Mouse (Mus musculus) CD8-positive naive resting alpha-beta T cell, adult 2 months (primary cell): ENCODE results near the gene Gm10644.

Source experiments
- DNase-seq, 2 experiments: peaks; one replicate each; pipeline ENCODE4 v3.0.0; 2022; ENCODE audit warnings: low read depth in 2 of 2, low spot score in 2 of 2

Gene Gm10644

GRCm38 (mm10) chr8:83980845-83981244, 25.8 kb upstream of the Gm10644 start:
- no peak for DNase-seq

DNA sequence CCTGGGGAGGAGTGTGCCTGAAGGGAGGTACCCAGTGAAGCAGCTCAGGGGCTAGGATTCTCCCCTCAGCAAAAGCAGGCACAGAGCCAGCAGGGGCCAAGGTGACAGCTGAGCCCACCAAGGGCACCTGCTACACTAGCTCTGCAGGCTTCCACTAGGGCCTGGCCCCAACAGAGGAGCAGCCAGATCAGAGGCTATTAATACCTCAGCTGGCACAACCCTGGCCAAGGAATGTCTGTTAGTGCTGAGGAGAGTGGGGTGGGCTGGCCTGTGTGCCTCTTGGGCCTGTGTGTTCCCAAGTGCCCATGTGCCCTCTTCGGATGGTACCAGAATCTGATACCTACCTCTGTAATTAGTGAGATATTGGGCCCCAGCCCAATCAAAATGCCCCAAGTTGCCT, 25.2 kb upstream of the Gm10644 start:
- DNase-seq = no peak

DNA sequence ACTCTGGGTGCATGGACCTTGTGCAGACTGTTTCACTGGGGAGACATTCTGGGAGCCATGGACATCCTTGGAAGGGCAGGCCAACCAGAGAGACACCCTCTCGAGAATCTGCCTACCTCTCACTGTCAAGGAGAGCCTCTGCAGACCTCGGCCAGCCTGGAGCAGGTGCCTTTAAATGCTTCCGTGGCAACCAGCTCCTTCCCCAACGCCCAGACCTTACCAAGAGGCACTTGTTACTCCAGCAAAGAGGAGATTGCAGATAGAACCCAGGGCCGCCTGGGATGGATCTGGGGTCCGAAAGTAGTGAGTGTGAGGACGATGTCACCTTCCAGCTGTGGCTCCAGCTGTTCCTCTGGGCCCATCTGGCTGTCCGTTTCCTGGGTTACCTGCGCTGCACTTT, 23.2 kb upstream of the Gm10644 start:
- no peak for DNase-seq

- DNase-seq = no peak
These were observed 22.6 kb upstream of the Gm10644 start for GRCm38 (mm10) chr8:83977646-83978045.

- DNase-seq = no peak
These were observed 21.9 kb upstream of the Gm10644 start for GRCm38 (mm10) chr8:83976779-83977350.

DNA sequence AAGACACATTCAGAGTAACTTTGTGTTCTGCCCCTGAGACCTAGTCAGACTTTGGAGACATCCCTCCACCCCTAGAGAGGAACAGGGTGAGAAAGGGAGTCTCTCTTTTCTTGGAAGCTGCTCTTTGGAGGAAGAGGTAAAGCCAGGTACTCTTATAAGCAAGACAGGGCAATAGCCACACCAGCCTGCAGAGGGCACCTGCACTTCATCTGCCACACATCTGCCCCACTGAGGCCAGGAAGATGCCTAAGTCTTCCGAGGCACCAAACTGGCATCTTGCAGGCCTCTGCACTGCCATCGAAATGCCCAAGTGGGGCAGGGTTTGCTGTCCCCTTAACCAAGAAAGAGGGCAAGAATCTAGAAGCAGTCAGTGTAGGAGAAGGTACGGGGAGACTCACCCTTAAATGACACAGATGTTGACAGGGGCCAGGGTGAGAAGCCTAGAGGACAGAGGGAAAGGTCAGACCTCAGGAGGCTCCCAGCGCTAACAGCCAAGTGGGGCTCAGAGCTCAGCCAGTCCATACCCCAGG, 21.2 kb upstream of the Gm10644 start:
- peak; percentile 28 to 62 for DNase-seq

DNA sequence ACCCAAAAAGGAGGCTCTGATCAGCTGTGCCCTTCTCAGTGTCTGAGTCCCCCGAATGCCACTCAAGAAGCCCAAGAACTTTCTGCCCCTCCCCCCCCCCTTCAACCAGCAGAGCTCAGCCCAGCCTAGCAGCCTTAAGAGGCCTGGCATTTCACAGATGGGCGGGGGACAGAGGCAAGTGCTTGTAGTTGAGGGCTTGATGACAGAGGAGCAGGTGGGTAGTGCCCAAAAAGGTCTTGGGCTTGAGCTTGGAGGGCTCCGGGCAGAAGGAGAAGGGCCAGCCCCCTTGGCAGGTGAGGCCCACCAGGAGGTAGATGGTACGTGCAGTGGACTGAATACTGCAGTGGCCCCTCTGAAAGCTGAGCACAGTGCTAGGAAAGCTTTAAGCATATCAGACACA, 19.5 kb upstream of the Gm10644 start:
- DNase-seq = no peak

- DNase-seq = no peak
These were observed 18.4 kb upstream of the Gm10644 start for GRCm38 (mm10) chr8:83973161-83974031.

DNA sequence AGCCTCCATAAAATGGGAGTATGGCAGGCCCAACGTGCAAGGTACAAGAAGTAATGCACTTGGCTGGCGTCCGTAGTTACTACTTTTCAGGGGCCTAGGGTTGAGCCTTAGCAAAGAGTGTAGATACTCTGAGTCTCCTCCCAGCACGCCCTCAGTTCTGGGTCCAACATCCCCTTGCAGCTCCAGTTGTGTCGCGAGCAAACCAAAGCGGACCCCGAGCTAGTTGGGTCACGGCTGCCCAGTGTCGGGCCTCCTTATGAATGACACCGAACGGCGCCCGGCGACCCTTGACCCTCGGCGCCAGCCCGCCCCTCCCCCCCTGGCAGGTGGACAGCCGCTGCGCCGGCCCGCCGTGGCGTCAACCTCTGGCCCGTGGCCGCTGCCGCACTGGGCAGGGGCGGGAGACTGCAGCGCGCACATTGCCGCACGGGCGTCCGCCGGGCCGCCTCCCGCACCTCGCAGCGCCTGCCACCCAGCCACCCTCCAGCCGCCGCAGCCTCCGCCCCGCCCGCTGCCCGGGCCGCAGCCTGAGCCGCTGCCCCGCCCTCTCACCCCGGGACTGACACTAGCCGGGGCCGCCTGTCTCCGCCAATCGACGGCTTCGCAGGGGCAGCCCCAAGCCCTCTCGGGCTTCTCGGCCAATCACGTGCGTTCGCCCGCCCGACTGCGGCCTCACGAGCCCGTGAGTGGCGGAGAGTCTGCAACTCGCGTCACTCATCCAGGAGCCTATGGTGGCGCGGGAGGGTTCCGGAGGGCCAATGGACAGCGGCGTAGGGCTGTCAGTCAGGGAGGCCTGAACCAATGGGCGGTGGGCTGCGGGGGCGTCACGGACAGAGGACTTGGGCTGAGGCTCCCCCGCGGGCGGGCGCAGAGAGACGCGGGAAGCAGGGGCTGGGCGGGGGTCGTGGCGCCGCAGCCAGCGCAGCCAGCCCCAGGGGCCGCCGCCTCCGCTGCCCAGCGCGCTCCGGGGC, 17.4 kb upstream of the Gm10644 start, which contains the start of gene Prkaca:
TSS of gene Prkaca (plus strand) at position 844 of the 971 bp plus-strand sequence.
- peak; percentile 95 for DNase-seq

DNA sequence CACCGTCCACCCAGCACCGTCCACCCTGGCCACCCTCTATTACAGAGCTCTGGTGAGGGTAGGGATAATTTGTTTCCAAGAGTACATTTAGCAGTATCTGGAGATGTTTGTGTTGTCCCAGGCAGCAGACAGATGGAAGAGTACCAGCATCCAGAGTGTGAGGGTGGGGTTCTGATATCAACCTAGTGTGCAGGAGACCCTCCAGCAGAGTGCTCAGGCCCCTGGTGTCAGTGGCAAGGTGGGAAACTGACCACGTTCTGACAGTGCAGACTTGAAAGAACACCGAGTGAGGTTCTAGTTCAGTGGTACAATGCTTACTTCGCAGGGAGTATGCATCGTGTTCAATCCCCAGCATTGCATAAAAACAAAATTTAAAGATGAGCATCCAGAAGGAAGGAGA, 16.7 kb upstream of the Gm10644 start:
- DNase-seq = no peak

DNA sequence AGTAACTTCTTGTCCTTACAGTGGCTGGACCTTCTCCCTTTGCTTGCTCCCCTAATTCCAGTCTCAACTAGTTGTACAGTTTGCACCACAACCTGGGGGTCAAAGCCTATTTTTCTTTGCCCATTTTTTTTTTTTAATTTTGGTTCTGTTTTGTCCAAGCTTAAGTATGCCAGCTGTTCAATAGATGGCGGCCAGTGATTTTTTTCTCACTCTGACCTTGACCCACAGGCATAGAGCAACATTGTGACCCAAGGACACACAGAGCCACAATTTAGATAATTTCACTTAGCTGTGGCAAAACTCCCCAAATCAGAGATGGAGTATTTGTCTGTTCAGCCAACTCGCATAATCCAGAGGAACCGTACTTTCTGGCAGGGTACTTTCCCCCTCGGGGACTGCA, 16.1 kb upstream of the Gm10644 start:
- DNase-seq = no peak

- no peak for DNase-seq
These were observed 12.7 kb upstream of the Gm10644 start for GRCm38 (mm10) chr8:83967701-83968100.

GRCm38 (mm10) chr8:83964015-83964765, 9.2 kb upstream of the Gm10644 start:
- no peak for DNase-seq

DNA sequence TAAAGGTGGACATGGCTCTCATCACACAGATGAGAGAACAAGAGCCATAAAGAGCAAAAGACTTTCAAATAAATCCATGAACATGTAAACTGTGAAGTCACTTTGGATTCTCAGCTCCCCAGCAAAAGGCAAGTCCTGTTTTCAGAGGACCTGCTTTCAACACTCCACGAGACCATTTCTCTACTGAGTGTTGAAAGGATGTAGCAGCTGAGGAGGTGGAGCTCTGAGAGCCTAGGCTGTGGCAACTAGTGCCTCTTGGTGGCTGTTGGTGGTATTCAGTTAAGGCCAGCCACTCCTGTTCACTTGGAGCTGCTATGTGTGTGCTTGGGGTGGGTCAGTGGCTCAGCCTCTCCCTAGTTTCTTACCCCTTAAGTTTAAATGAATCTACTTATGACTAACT, 1.8 kb upstream of the Gm10644 start:
- DNase-seq = peak in 1 of 2 experiments; percentile 40

DNA sequence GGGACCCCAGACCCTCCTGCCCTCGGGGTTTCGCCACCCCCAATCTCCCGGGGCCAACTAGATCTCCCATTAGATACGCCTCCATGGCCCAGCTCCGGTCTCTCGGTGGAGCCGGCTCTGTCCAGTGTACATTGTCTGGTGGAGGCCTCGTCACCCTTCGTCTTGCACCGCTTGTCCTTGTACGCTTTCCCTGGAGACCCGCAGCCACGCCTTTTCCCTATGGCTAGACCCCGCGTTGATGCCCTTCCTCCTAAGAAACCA, 883 bp upstream of the Gm10644 start:
- DNase-seq = no peak

DNA sequence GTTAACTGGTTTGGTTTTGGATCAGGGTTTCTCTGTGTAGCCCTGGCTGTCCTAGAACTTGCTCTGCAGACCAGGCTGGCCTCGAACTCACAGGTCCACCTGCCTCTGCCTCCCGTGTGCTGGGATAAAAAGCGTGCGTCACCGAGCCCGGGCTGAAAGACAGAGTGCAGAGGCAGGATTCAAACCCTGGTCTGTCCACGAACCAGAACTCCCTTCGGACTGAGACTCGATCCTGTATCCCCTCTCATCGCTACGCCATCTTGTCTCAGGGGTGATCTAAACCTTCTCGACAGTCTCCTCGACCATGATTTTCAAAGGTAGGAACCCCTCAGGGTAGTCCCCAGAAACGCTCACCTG, 278 bp downstream of the Gm10644 start:
- DNase-seq = no peak

GRCm38 (mm10) chr8:83945540-83945939, 9.5 kb downstream of the Gm10644 start:
- no peak for DNase-seq

GRCm38 (mm10) chr8:83942446-83942845, 12.6 kb downstream of the Gm10644 start:
- no peak for DNase-seq

DNA sequence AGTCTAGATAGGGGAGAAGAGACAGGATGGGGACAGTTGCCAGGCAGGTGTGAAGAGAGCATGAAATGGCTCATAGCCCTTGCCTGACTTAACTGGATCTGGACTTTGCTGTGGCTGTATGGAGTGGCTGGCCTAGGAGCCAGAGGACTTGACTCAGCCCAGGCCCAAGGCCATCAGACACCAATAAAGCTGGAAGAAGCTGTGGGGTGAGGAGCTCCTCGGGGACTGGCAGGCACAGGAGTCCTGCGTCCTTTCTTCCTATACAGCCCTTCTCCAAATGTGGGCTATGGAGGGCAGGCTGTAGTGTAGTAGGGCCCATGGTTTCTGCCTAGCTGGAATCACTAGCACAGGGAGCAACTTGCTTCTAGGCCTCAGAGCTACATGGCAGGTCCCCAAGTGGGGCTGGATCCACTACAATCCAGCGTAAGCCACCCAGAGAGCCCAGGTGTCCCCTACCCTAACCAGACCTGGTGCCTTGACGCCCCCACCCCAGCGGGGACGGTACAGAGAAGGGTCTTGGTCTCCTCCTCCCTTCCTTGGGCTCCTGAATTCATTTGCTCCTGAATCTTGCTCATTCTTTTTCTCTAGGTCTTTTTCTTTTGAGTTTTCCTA, 13.8 kb downstream of the Gm10644 start:
- DNase-seq = no peak

DNA sequence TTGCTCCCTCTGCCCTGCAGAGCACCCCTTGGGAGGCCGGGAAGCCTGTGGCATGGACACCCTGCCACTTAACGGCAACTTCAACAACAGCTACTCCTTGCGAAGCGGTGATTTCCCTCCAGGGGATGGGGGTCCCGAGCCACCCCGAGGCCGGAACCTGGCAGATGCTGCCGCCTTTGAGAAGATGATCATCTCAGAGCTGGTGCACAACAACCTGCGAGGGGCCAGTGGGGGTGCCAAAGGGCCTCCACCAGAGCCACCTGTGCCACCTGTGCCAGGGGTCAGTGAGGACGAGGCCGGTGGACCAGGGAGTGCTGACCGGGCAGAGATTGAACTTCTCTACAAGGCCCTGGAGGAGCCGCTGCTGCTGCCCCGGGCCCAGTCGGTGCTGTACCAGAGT, 16.7 kb downstream of the Gm10644 start:
- no peak for DNase-seq
